In genomic region chr1:120403304-120403703, GRCm38 (mm10) we compare ENCODE assay signal across 23 mouse cellular contexts.
"Had no signal": no experiment of that assay in that cellular context is flagged by ENCODE, and none has a peak within 500 bp of the region (broad histone marks: within the 10 kb centered on the region; RNA-seq: fewer than 3 reads in every experiment).

No protein-coding gene starts in this region.

- H3K4me1 ChIP-seq: limb, embryonic 12.5 days; limb, embryonic 15.5 days; liver, embryonic 15.5 days; neural tube, embryonic 12.5 days; neural tube, embryonic 15.5 days had no signal

- H3K9ac ChIP-seq: limb, embryonic 12.5 days; limb, embryonic 15.5 days; liver, embryonic 15.5 days; neural tube, embryonic 12.5 days; neural tube, embryonic 15.5 days had no signal

- H3K9me3 ChIP-seq: limb, embryonic 12.5 days; limb, embryonic 15.5 days; liver, embryonic 15.5 days; neural tube, embryonic 12.5 days; neural tube, embryonic 15.5 days had no signal

- H3K27me3 ChIP-seq: limb, embryonic 12.5 days; limb, embryonic 15.5 days; liver, embryonic 15.5 days; neural tube, embryonic 12.5 days; neural tube, embryonic 15.5 days had no signal

- H3K4me3 ChIP-seq: left cerebral cortex, adult 2 months; limb, embryonic 12.5 days; limb, embryonic 15.5 days; liver, embryonic 15.5 days; neural tube, embryonic 12.5 days; neural tube, embryonic 15.5 days had no signal

- H3K4me2 ChIP-seq: limb, embryonic 12.5 days; limb, embryonic 15.5 days; liver, embryonic 11.5 days; liver, embryonic 15.5 days; midbrain, embryonic 11.5 days; neural tube, embryonic 12.5 days; neural tube, embryonic 15.5 days had no signal

- H3K36me3 ChIP-seq: limb, embryonic 12.5 days; limb, embryonic 15.5 days; liver, embryonic 15.5 days; neural tube, embryonic 12.5 days; neural tube, embryonic 15.5 days had no signal

- DNase-seq: kidney, adult 11 months; kidney, adult 9 months; kidney, postnatal 10 days; kidney, postnatal 36 days; layer of hippocampus, postnatal 36 days; lung, adult 2 months; lung, postnatal 14 days; lung, postnatal 4 days; midbrain, embryonic 14.5 days; right cerebral cortex, adult 18-20 months; right cerebral cortex, postnatal 14 days; right cerebral cortex, postnatal 4 days; thymus, adult 2 months; thymus, postnatal 14 days had no signal

- H3K27ac ChIP-seq: left cerebral cortex, adult 2 months; limb, embryonic 12.5 days; limb, embryonic 15.5 days; liver, embryonic 15.5 days; neural tube, embryonic 12.5 days; neural tube, embryonic 15.5 days; stomach, postnatal 0 days had no signal
